Mouse (Mus musculus) kidney, embryonic 14.5 days (tissue): ENCODE measurements around the gene Rrnad1. TPM values are rescaled to one million over a fixed set of nuclear protein-coding genes. Genes with fewer than 3 reads are reported as not detected.
A peak's percentile ranks its signal among the peaks of the same experiment; 100 is the strongest.

Source experiments
- ATAC-seq: fragments of 200-750 bp; cut with Nextera tagmentation; 2 replicates; pipeline ENCODE4 v1.8.0; 2017; ENCODE audit warnings: moderate number of reproducible peaks, mild to moderate bottlenecking, moderate TSS enrichment, moderate library complexity; ENCODE audit not compliant: low FRiP score, low TSS enrichment
- H3K27ac ChIP-seq: fragments of 300-500 bp; sonication (generic); 2 replicates; pipeline ENCODE4 v1.5.1; 2014; ENCODE audit warnings: low read depth, mild to moderate bottlenecking, low read length, moderate library complexity, mixed read lengths
- H3K27me3 ChIP-seq: fragments of 300-500 bp; sonication (generic); 2 replicates; pipeline ENCODE4 v1.6.1; 2014; ENCODE audit warnings: mild to moderate bottlenecking, low read length; ENCODE audit not compliant: control insufficient read depth, insufficient read depth
- H3K36me3 ChIP-seq: fragments of 300-500 bp; sonication (generic); 2 replicates; pipeline ENCODE4 v1.6.1; 2014; ENCODE audit warnings: low read length, mixed read lengths; ENCODE audit not compliant: control insufficient read depth, insufficient read depth
- H3K4me1 ChIP-seq: fragments of 300-500 bp; sonication (generic); 2 replicates; pipeline ENCODE4 v1.6.1; 2014; ENCODE audit warnings: low read length, mixed read lengths; ENCODE audit not compliant: control insufficient read depth, insufficient read depth
- H3K4me2 ChIP-seq: fragments of 300-500 bp; sonication (generic); replicated peaks from 2 replicates; pipeline ENCODE4 v1.6.1; 2014; ENCODE audit warnings: low read depth, mild to moderate bottlenecking, low read length
- H3K4me3 ChIP-seq: fragments of 300-500 bp; sonication (generic); 2 replicates; pipeline ENCODE4 v1.5.1; 2014; ENCODE audit warnings: mild to moderate bottlenecking, low read length
- H3K9ac ChIP-seq: fragments of 300-500 bp; sonication (generic); 2 replicates; pipeline ENCODE4 v1.6.1; 2014; ENCODE audit warnings: low read depth, mild to moderate bottlenecking, low read length, moderate library complexity
- H3K9me3 ChIP-seq: fragments of 300-500 bp; sonication (generic); 2 replicates; pipeline ENCODE4 v1.6.1; 2016; ENCODE audit warnings: low read length; ENCODE audit not compliant: control insufficient read depth
- WGBS: fragments of 180-500 bp; shearing (Covaris S2); extraction: QIAGEN DNeasy Blood & Tissue Kit; methylation state at CpG from one replicate; pipeline ENCODE4 v1.1.7; 2014; 5-methylcytosine and 5-hydroxymethylcytosine counted together
- polyA plus RNA-seq: library from polyadenylated mRNA; unstranded; fragments of >200 nt; fragmentation: Nextera tagmentation; extraction: Ambion mirVana; gene quantifications from 2 replicates; pipeline ENCODE4 v1.2.1, GENCODE M21; 2014

Gene Rrnad1
- polyA plus RNA-seq, 1 experiment from 2014 or later, result 21.6 TPM

DNA sequence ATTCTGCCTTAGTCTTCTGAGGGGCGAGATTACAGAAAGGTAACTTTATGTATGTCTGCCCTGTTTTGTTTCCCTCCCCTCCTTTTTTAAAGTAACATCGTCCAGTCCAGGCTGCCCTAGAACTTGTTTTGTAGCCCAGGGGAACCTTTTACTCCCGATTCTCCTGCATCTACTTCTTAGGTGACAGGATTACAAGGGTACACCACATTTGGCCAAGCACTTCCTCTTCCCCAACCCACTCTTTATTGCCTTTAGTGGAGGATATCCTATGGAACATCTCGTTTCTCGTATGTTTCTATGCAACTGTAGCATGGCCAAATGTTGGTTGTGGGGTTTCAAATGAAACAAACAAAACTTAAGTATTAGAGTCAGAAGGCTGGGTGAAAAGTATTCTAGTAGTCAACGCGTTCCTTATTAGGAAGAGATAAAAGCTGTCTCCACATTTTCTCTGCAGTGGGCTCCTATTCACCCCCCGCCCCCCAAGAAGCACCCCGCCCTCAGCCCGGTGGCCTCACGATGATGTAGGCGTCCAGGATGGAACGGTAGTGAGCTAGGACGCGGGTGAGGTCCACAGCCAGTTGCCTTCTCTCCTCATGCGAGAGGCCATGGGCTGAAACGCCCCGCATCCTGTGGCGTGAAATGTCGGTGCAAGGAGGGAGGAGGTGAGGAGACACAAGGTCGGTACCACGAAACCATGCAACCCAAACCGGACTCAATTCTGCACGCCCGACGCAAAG, 1.0 kb downstream of the Rrnad1 start:
- peak; percentile 60 for ATAC-seq
- peaks cover 60% of the 10 kb centered on the region for H3K36me3 ChIP-seq
- H3K27me3 ChIP-seq, result no peaks in the 10 kb centered on the region
- WGBS, result 5% methylated on average over 26 of the region's 26 CpGs
- peak overlapping the region; percentile 83 for H3K9ac ChIP-seq
- no peaks in the 10 kb centered on the region for H3K9me3 ChIP-seq
- peak overlapping the region; percentile 63 for H3K4me3 ChIP-seq
- peak overlapping the region; percentile 85 for H3K27ac ChIP-seq
- peak overlapping the region; percentile 79 for H3K4me2 ChIP-seq
- peaks cover 5% of the 10 kb centered on the region; the same call in 1 of the 2 replicates for H3K4me1 ChIP-seq

- no peak for ATAC-seq
- no peak overlapping the region for H3K27ac ChIP-seq
- no peak overlapping the region for H3K4me2 ChIP-seq
- no peaks in the 10 kb centered on the region for H3K9me3 ChIP-seq
- H3K27me3 ChIP-seq, result no peaks in the 10 kb centered on the region
- 92% methylated on average over 5 of the region's 5 CpGs for WGBS
- H3K4me1 ChIP-seq, result peaks cover 3% of the 10 kb centered on the region; the same call in 1 of the 2 replicates
- H3K4me3 ChIP-seq, result no peak overlapping the region
- peaks cover 62% of the 10 kb centered on the region for H3K36me3 ChIP-seq
- H3K9ac ChIP-seq, result no peak overlapping the region
Observed at GRCm38 (mm10) chr3:87927452-87927851, 3.1 kb downstream of the Rrnad1 start.

- H3K9me3 ChIP-seq, result no peaks in the 10 kb centered on the region
- peaks cover 3% of the 10 kb centered on the region; the same call in 1 of the 2 replicates for H3K4me1 ChIP-seq
- peaks cover 63% of the 10 kb centered on the region for H3K36me3 ChIP-seq
- H3K27ac ChIP-seq, result no peak overlapping the region
- H3K4me3 ChIP-seq, result no peak overlapping the region
- WGBS, result 89% methylated on average over 7 of the region's 7 CpGs
- H3K4me2 ChIP-seq, result no peak overlapping the region
- ATAC-seq, result no peak
- no peak overlapping the region for H3K9ac ChIP-seq
- no peaks in the 10 kb centered on the region for H3K27me3 ChIP-seq
Observed at GRCm38 (mm10) chr3:87924996-87925395, 5.5 kb downstream of the Rrnad1 start.

DNA sequence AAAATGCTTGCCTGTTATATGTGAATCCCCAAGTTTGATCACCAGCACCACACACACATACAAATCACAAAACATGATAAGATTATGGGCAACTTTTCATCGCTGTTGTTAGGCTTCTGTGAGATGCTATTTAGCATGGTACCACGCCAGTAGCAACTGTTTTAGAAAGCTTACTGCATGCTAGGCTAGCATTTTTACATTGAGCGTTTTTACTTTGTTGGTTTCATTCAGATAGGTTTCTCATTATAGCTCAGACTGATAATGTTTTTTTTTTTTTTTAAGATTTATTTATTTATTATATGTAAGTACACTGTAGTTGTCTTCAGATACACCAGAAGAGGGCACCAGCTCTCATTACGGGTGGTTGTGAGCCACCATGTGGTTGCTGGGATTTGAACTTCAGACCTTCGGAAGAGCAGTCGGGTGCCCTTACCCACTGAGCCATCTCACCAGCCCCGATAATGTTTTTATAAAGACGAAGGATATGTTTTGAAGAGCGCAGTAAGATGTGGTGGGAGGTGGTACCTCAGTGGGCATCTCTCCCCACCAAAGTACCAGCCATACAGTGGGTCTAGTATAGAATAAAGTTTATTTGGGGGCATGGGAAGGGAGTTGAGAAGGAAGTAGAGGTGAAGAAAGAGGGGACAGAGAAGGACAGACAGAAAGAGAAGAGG, 10.1 kb downstream of the Rrnad1 start:
- no peaks in the 10 kb centered on the region for H3K4me1 ChIP-seq
- H3K9me3 ChIP-seq, result no peaks in the 10 kb centered on the region
- H3K36me3 ChIP-seq, result peaks cover 59% of the 10 kb centered on the region
- 70% methylated on average over 9 of the region's 9 CpGs for WGBS
- H3K27me3 ChIP-seq, result no peaks in the 10 kb centered on the region
- no peak for ATAC-seq
- H3K9ac ChIP-seq, result peak overlapping the region; percentile 79; the same call in 1 of the 2 replicates
- H3K27ac ChIP-seq, result no peak overlapping the region
- H3K4me3 ChIP-seq, result peak overlapping the region; percentile 63
- H3K4me2 ChIP-seq, result peak overlapping the region; percentile 76

DNA sequence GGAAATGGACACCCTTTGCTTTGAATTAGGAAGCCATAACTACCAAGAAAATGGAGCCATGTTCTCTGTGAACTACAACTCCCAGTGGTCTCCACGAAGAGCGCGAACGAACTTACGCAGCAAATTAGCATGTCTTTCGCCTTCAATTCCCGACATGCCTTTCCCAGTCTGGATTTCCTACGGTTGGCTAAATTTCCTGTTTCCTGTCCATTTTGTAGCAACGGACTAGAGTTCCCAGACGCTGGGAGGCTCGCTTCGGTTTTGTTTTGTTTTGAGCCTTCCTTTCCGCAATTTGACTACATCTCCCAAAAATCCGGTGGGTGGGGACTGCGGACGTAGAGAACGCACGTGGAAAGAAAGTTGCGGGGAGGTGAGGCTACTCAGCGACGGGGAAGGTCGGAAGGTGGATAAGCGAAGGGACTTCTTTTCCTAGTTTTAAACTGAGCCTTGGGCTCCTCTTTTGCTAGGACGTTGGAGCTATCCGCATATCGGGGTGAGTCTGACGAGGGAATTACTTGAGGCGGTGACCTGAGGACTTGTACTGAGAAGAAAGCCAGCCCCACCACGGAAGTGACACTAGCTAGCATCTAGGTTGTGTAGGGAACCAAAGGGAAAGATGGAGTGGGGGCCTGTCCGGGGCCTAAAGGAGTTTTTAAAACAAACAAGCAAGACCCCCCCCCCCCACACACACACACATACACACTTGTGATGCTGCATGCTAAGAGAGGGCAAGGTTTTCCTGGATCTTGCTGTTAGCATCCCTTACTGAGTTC, 11.0 kb downstream of the Rrnad1 start, which contains the start of gene Mrpl24:
Gene Mrpl24 (plus strand): TSS at position 171 of the 773 bp plus-strand sequence.
- peak within 1 kb of the TSS; percentile 90 for H3K27ac ChIP-seq
- ATAC-seq, result peak; percentile 84
- H3K4me2 ChIP-seq, result peak within 1 kb of the TSS; percentile 76
- peak within 1 kb of the TSS; percentile 79 for H3K9ac ChIP-seq
- H3K9me3 ChIP-seq, result no peaks in the 10 kb centered on the region
- WGBS, result under 1% methylated on average over 30 of the region's 30 CpGs
- H3K27me3 ChIP-seq, result no peaks in the 10 kb centered on the region
- H3K4me3 ChIP-seq, result peak within 1 kb of the TSS; percentile 63
- no peaks in the 10 kb centered on the region for H3K4me1 ChIP-seq
- H3K36me3 ChIP-seq, result peaks cover 60% of the 10 kb centered on the region

DNA sequence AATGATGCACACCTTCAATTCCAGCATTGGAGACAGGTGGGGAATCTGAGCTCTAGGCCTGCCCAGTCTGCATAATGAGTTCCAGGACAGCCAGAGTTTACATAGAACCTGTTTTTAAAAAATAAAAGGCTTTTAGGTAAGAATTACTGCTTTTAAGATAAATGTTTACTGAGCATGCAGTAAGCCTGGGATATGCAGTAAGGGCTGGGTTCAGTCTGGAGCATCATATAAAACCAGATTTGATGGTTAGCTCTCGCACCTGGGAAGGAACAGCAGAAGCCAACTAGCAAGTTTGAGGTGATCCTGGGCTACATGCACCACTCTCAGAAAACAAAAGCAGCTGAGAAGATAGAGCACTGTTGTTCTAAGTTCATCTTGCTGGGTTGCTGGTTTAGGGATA, 12.0 kb downstream of the Rrnad1 start:
- H3K4me2 ChIP-seq, result no peak overlapping the region
- H3K4me3 ChIP-seq, result no peak overlapping the region
- no peak overlapping the region for H3K27ac ChIP-seq
- 91% methylated on average over 1 of the region's 1 CpGs for WGBS
- H3K27me3 ChIP-seq, result no peaks in the 10 kb centered on the region
- ATAC-seq, result no peak
- no peaks in the 10 kb centered on the region for H3K4me1 ChIP-seq
- H3K9ac ChIP-seq, result no peak overlapping the region
- H3K36me3 ChIP-seq, result peaks cover 60% of the 10 kb centered on the region
- H3K9me3 ChIP-seq, result no peaks in the 10 kb centered on the region

DNA sequence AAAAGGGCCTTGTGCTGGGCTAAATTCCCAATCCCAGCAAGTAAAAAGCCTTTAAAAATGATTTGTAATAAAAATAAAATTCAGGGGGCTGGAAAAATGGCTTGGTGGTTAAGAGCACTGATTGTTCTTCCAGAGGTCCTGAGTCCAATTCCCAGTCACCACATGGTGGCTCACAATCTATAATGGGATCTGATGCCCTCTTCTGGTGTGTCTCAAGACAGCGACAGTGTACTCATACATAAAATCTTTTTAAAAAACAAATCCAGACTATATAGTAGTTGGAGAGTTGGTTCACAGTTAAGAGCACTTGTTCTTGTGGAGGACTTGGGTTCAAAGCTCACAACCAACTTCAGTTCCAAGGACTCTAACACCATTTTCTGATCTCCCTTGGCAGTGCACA, 13.5 kb downstream of the Rrnad1 start:
- H3K9ac ChIP-seq, result no peak overlapping the region
- no peak overlapping the region for H3K4me2 ChIP-seq
- peaks cover 51% of the 10 kb centered on the region for H3K36me3 ChIP-seq
- H3K9me3 ChIP-seq, result no peaks in the 10 kb centered on the region
- no peak overlapping the region for H3K4me3 ChIP-seq
- 84% methylated on average over 1 of the region's 1 CpGs for WGBS
- no peak for ATAC-seq
- no peaks in the 10 kb centered on the region for H3K27me3 ChIP-seq
- no peaks in the 10 kb centered on the region for H3K4me1 ChIP-seq
- no peak overlapping the region for H3K27ac ChIP-seq

- WGBS, result 96% methylated on average over 10 of the region's 10 CpGs
- no peak overlapping the region for H3K4me3 ChIP-seq
- H3K27ac ChIP-seq, result no peak overlapping the region
- no peaks in the 10 kb centered on the region for H3K27me3 ChIP-seq
- H3K4me1 ChIP-seq, result peaks cover 17% of the 10 kb centered on the region
- peaks cover 45% of the 10 kb centered on the region for H3K36me3 ChIP-seq
- ATAC-seq, result no peak
- H3K4me2 ChIP-seq, result no peak overlapping the region
- no peaks in the 10 kb centered on the region for H3K9me3 ChIP-seq
- H3K9ac ChIP-seq, result no peak overlapping the region
Observed at GRCm38 (mm10) chr3:87913891-87914290, 16.6 kb downstream of the Rrnad1 start.
